Mouse (Mus musculus) activated CD4-positive, CD25-positive, alpha-beta regulatory T cell, adult 9 weeks (primary cell): ENCODE measurements around the gene Ghrl. TPM values are rescaled to one million over a fixed set of nuclear protein-coding genes. Genes with fewer than 3 reads are reported as not detected.

ENCODE experiments used
- polyA plus RNA-seq: library from polyadenylated mRNA; unstranded; fragments of 100-300 nt; shearing (Covaris generic); gene quantifications from one replicate; pipeline ENCODE4 v1.2.1, GENCODE M21; 2017

Ghrl gene
- not detected for polyA plus RNA-seq

GRCm38 (mm10) chr6:113719878-113720277 lies at the start of gene Ghrl:
TSS of gene Ghrl (minus strand) at chr6:113719880.

DNA sequence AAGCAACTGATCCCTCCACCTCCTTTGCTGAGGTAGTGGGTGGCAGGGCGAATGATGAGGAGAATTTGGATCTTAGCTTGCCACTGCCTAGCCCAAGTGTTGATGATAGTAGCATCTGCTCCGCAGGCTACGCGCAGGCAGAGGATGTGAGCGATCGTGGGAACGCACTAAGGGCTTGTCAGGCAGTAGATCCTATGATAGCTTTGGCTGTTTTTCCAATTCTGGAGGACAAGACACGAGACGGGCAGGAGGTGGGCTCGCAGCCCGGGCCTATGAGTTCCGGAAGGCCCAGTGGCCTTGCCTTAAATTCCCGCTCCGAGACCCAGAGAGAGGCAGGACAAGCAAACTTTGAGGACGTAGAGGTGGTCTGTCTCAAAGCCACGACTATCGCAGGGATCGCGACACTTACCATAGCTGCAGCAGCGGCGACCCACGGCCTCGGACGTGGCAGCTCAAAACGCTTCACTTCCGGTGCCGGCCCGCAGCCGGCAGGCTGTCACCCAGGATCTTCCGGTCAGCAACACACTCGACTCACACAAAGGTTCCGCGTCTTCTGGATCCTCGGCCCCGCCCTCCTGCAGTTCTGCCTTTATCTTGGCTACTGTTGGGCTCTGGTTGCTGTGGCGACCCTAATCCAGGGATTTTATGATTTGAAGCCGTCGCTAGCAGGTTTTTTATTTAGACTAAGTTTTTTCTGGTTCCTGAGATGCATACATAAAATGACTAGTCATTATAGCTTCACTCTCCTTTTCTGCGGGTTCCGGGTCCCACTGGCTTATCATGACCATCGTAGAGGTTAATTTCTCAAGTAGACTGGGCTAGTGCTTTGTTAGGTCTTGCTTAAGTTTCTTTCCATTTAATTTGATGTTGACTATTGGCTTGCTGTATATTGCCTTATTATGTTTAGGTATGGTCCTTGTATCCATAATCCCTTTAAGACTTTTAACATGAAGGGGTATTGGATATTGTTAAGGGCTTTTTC lies 20.8 kb upstream of the Ghrl start, which contains the start of gene Sec13:
Gene Sec13 (minus strand): TSS at position 508 of the 982 bp plus-strand sequence.

GRCm38 (mm10) chr6:113696582-113697221 lies 23.0 kb downstream of the Ghrl start, which contains the start of gene Tatdn2:
TSS of gene Tatdn2 (plus strand) at chr6:113697050.

Other genes with a start within 250 kb of the Ghrl start
- gene Il17rc, start 248.5 kb downstream of the Ghrl start, polyA plus RNA-seq, result 0.26 TPM
- gene Creld1, start 236.6 kb downstream of the Ghrl start, polyA plus RNA-seq, result 12.7 TPM
- 0.33 TPM for gene Prrt3, start 217.9 kb downstream of the Ghrl start, polyA plus RNA-seq
- 104 TPM for gene Emc3, start 188.2 kb downstream of the Ghrl start, polyA plus RNA-seq
- 2.4 TPM for gene Fancd2, start 188.2 kb downstream of the Ghrl start, polyA plus RNA-seq
- not detected for gene Fancd2os, start 119.2 kb downstream of the Ghrl start, polyA plus RNA-seq
- 279 TPM for gene Brk1, start 115.1 kb downstream of the Ghrl start, polyA plus RNA-seq
- 31.9 TPM for gene Vhl, start 95.9 kb downstream of the Ghrl start, polyA plus RNA-seq
- gene Irak2, start 81.4 kb downstream of the Ghrl start, polyA plus RNA-seq, result 64.7 TPM
- gene Tatdn2, start 22.8 kb downstream of the Ghrl start, polyA plus RNA-seq, result 2.2 TPM
- gene Sec13, start 20.9 kb upstream of the Ghrl start, polyA plus RNA-seq, result 184 TPM